Mouse (Mus musculus): ENCODE data around the gene Ywhae. TPM values are rescaled to one million over a fixed set of nuclear protein-coding genes. Genes with fewer than 3 reads are reported as not detected.

The Ywhae gene
- total RNA-seq, 2 experiments from 2014 or later = 854 to 940 TPM

DNA sequence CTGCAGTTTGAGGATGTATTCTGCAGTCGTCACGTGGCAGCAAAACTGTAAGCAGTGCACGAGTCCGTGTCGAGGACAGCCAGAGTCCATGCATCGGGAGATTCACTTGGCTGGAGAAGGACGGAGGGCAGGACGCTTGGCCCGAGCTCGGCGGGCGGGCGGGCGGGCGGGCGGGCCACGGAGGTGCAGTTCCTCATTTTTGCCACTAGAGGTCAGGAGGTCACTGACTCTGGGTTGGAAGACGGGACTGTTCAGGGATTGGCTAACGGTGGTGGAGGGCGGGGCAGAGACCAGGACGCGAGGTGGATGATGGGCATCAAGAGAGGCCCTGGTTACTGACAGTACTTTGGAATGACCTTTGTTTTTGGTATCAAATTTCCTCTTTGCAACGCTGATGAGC, 36.5 kb downstream of the Ywhae start:
- peak overlapping the region; percentile 25; the same call in 1 of the 2 replicates for H3K4me3 ChIP-seq
- intact Hi-C loops (cut with DNase I) = no loop called here
- DNase-seq (ENCODE audit: extremely low spot score in 1 of 2, low spot score in 2 of 2) = peak; percentile 77
- TF ChIP-seq CTCF (IDR thresholded peaks at IDR 0.05) = peak; percentile 96
- 0 out of 2 replicates have a peak overlapping the region, but pooled peaks have one; percentile 51 for H3K27ac ChIP-seq

DNA sequence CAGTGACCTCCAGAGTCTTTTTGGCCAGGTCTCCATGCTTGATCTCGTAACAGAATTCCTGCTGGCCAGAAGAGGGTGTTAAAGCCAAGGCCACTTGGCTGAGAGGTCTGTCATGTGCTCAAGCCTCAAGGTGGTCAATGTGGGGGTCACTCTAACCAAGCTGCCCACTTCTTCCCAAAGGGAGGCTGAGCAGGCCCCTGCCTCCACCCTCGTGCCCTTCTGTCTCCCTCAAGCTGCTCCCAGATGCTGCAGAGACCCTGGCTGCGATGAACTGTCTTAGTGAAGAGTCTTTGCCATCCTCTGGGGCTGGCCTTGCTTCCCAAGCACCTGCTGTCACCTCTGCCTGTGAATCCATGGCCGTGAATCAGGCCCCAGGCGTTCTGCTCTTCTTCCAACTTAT, 39.9 kb downstream of the Ywhae start:
- TF ChIP-seq CTCF (IDR thresholded peaks at IDR 0.05) = no peak
- no peak for DNase-seq (ENCODE audit: extremely low spot score in 1 of 2, low spot score in 2 of 2)
- H3K27ac ChIP-seq = no peak overlapping the region
- intact Hi-C loops (cut with DNase I) = no loop called here
- H3K4me3 ChIP-seq = no peak overlapping the region

DNA sequence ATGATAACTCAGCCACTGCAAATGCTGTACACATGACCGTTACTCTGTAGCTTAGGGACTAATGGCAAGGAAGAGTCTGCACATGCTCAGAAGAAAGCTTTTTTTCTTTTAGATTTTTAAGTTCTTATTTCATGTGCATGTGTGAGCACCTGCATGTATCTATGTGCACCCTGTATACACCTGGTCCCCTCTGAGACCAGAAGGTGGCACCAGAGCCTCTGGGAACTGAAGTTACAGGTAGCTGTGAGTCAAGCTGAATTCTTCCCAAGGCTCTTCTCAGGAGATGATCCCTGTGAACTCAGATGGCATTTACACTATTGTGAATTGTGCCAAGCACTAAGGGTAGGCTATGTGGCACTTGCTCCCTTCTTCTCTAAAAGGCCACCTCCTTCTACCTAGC, 43.2 kb downstream of the Ywhae start:
- Histone ChIP-seq H3K27ac (no peak overlapping the region), H3K4me3 (no peak overlapping the region)
- DNase-seq (ENCODE audit: extremely low spot score in 1 of 2, low spot score in 2 of 2) = no peak
- intact Hi-C loops (cut with DNase I) = no loop called here
- TF ChIP-seq CTCF (IDR thresholded peaks at IDR 0.05) = no peak; the same call in 1 of the 2 replicates

DNA sequence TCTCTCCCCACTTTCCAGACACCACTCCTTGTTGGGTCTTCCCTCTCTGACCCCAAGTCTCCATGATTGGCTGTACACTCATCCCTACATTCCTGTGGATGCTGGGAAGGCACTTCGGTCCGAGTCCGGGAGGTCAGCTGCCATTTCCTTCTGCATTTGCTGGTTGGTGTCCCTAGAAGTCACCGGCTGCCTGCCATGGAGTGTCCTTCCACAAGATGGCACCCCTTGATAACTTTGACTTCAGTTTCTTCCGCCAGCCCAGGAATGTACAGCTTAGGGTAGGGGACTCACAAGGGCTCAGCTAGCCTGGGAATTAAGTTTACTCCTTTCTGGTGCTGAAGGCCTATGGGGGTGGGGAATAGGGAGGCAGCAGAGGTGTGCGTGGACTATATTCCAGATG, 49.2 kb downstream of the Ywhae start:
- peak; percentile 84 for TF ChIP-seq CTCF (IDR thresholded peaks at IDR 0.05)
- H3K27ac ChIP-seq = no peak overlapping the region
- DNase-seq (ENCODE audit: extremely low spot score in 1 of 2, low spot score in 2 of 2) = peak; percentile 56 to 71
- intact Hi-C loops (cut with DNase I) = loop anchor here (1.0 to 5.0 kb wide), 3 partner anchors 120 to 385 kb away; no protein-coding TSS in a partner anchor
- no peak overlapping the region for H3K4me3 ChIP-seq

DNA sequence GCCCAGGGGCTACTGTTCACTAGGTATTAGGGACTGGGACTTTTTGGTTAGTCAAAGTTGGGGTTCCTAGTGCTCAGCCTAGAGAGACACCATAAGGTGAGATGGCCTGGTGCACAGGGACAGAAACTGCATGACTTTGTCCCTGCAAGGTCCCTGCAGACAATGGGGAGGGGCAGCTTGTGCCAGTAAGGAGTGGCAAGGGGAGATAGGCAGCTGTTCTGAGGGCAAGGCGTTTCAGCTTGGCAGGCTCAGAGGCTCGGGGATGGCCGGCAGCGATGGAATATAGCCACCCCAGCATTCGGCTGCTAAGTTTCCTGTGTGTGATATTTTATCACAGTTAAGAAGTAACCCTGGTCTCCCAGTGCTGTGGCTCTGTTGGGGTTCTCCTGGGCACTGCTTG, 51.1 kb downstream of the Ywhae start:
- no peak for TF ChIP-seq CTCF (IDR thresholded peaks at IDR 0.05)
- intact Hi-C loops (cut with DNase I) = loop anchor here (2.0 to 5.0 kb wide), 2 partner anchors 119 to 183 kb away; no protein-coding TSS in a partner anchor
- no peak for DNase-seq (ENCODE audit: extremely low spot score in 1 of 2, low spot score in 2 of 2)
- Histone ChIP-seq H3K27ac (no peak overlapping the region), H3K4me3 (no peak overlapping the region)

DNA sequence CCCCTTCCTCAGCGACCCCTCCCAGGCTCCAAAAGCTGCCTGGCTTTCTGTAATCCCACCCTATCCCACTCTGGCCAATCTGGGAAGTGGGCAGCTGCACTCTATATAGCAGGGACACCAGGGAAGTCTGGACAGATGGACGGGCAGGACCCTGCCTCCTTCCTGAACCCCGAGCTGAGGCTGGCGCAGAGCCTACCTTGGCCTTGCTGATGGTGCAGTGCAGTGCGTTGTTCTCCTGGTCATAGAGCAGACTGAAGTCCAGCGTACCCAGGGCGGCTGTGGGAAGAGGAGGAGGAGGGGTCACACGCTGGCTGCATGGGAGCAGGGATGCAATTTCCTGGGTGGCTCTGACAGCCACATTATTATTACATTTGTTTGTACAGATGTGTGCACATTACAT, 53.2 kb downstream of the Ywhae start:
- intact Hi-C loops (cut with DNase I) = no loop called here

DNA sequence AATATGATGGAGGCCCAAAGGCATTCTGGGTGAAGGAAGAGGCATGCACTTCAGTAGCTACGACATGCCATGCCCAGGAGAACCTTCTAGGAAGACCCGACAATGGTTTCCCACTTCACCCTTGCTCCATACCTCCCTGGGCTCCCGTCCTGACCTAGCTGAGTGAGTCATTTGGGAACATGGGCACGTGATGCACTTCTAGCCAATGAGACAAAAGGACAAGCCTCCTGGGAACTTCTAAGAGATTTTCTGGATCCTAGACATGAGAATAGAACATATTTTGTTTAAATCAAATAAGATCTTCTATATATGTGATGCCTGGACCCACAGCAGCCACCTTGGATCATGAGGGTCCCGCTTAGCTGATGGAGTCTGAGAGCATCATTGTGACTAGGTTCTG, 59.9 kb downstream of the Ywhae start:
- Histone ChIP-seq H3K4me3 (no peak overlapping the region), H3K27ac (no peak overlapping the region)
- DNase-seq (ENCODE audit: extremely low spot score in 1 of 2, low spot score in 2 of 2) = no peak
- intact Hi-C loops (cut with DNase I) = no loop called here
- no peak for TF ChIP-seq CTCF (IDR thresholded peaks at IDR 0.05)

More for the DNA sequence above, 53.2 kb downstream of the Ywhae start:
- TF ChIP-seq CTCF (IDR thresholded peaks at IDR 0.05) = no peak
- Histone ChIP-seq H3K27ac (no peak overlapping the region), H3K4me3 (no peak overlapping the region)
- no peak for DNase-seq (ENCODE audit: extremely low spot score in 1 of 2, low spot score in 2 of 2)

DNA sequence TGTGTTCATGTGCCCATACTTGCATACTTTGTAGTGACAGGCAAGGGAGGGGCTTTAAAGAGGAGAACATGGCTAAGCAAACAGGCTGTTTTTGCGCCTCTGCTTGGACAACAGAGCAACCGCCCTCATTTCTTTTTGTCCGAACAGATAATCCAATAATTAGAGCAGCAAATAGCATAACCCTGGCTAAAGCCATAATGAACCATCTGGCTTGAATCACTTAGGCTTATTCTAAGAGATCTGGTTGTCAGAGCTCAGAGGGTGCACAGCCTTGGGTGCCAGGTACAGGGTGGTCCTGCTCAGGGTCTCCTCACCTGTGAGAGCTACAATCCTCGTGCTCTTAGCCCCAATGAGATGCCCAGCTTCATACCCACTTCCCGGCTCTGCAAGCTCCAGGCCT, 60.7 kb downstream of the Ywhae start:
- Histone ChIP-seq H3K4me3 (no peak overlapping the region), H3K27ac (no peak overlapping the region)
- TF ChIP-seq CTCF (IDR thresholded peaks at IDR 0.05) = no peak
- intact Hi-C loops (cut with DNase I) = no loop called here
- no peak for DNase-seq (ENCODE audit: extremely low spot score in 1 of 2, low spot score in 2 of 2)

DNA sequence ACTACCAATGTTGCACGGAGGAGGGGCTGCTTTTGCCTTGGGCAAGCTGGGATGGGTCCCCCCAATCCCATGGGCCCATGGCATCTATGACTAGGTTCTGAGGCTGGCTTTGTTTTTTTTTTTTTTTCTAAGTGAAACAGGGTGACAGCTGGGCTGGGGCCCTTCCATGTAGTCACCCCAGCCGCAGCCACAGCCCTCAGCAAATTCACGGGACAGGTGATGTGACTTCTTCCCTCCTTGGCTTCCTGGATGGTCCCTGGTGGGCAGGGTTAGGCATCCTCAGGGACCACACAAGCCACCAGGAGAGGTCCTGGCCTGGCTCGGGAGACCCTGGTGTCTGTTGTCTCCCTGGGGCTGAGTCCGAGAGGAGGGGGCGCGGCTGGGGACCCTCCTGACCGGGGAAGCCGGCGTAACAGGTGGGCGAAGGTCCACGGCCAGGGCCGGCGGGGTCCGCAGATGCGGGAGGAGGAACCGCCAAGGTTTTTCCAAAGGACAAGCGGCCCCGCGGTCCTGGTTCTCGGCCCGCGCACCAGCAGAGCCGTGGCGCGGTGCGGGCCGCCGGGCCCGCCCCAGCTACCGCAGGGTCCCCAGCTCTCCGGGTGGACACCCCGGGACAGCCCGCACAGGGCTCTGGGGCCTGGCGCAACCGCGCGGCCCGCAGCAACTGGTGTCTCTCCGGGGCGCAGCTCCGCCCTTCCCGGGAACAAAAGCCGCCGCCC, 62.1 kb downstream of the Ywhae start:
- no peak for DNase-seq (ENCODE audit: extremely low spot score in 1 of 2, low spot score in 2 of 2)
- intact Hi-C loops (cut with DNase I) = no loop called here
- Histone ChIP-seq H3K27ac (no peak overlapping the region), H3K4me3 (peak overlapping the region; percentile 47)
- no peak for TF ChIP-seq CTCF (IDR thresholded peaks at IDR 0.05)

DNA sequence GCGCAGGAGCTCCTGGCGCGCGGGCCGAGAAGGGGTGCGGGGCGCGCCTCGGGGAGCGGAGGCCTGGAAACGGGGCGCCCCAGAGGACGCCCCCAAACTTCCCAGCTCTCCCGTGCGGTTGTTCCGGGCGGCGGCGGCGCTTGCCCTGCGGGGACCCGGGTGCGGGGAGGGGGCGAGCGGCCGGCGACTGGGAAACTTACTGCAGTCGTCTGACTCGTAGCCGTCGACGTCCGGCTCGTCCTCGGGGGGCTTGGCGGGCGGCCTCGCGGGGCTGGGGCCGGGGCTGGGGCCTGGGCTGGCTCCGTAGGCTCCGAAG, 62.6 kb downstream of the Ywhae start:
- no peak overlapping the region for H3K27ac ChIP-seq
- peak overlapping the region; percentile 47 for H3K4me3 ChIP-seq
- TF ChIP-seq CTCF (IDR thresholded peaks at IDR 0.05) = no peak
- intact Hi-C loops (cut with DNase I) = no loop called here
- DNase-seq (ENCODE audit: extremely low spot score in 1 of 2, low spot score in 2 of 2) = peak in 1 of 2 experiments; percentile 33

DNA sequence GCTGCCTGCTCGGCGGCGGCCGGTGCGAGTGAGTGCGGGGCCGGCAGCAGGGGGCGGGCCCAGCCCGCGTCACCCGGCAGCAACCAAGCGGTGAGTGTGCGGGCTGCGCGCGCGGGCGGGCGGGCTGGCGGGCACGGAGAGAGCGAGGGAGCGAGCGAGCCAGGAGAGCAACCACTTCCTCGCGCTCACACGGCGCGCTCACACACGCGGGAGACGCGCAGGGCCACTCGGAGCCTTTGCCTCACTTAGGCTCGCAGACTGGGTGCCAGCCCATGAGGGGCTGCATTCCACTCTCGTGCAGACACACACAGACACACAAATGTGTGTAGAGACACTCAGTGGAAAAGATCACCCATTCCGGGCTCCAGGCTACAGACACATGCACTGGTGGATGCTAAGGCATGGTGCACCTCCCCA, 63.4 kb downstream of the Ywhae start, which contains the start of gene Doc2b:
Gene Doc2b (minus strand): TSS at position 21 of the 417 bp plus-strand sequence.
- Histone ChIP-seq H3K4me3 (peak within 1 kb of the TSS; percentile 47), H3K27ac (peak within 1 kb of the TSS; percentile 40; the same call in 1 of the 2 replicates)
- intact Hi-C loops (cut with DNase I) = loop anchor here (1.0 kb wide), 1 partner anchor 74 kb away; no protein-coding TSS in a partner anchor
- peak; percentile 77 to 84 for DNase-seq (ENCODE audit: extremely low spot score in 1 of 2, low spot score in 2 of 2)
- TF ChIP-seq CTCF (IDR thresholded peaks at IDR 0.05) = no peak

DNA sequence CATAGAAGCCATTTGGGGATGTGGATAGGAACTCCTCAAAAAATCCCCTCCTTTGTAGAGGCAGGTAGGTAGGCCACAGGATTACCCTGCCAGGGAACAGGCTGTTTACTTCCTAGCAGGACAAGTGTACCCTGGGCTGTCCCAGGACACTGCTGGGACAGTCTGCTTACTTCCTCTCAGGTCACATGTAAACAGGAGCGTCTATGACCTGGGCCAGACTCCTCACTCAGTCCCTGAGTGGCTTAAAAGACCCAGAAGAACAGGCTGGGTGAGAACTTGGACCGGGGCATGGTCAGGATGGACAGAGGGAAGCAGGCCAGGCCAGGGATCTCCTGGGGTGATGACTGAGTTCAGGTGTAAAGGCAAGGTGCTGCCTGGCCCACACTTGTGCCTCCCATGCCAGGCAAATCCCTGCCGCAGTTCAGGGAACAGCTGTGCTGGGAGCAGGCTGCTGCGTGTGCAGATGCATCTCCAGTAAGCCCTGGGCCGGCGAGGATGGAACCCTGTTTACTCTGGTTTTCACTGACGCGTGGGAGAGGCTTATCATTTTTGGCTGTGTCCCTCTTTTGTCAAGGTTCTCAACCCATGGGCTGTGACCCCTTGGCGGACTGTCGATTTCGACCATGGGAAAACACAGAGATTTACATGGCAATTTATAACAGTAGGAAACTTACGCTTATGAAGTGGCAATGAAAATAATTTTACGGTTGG, 64.0 kb downstream of the Ywhae start:
- no peak overlapping the region for H3K4me3 ChIP-seq

More for the DNA sequence above, 64.0 kb downstream of the Ywhae start:
- intact Hi-C loops (cut with DNase I) = loop anchor here (1.0 kb wide), 1 partner anchor 74 kb away; no protein-coding TSS in a partner anchor
- DNase-seq (ENCODE audit: extremely low spot score in 1 of 2, low spot score in 2 of 2) = no peak
- no peak for TF ChIP-seq CTCF (IDR thresholded peaks at IDR 0.05)
- H3K27ac ChIP-seq = peak overlapping the region; percentile 40; the same call in 1 of the 2 replicates
